Mouse (Mus musculus): ENCODE results near the gene Pdgfc. TPM values are rescaled to one million over a fixed set of nuclear protein-coding genes. Genes with fewer than 3 reads are reported as not detected.

Pdgfc gene
- polyA plus RNA-seq, 1 experiment, result 0.78 TPM

DNA sequence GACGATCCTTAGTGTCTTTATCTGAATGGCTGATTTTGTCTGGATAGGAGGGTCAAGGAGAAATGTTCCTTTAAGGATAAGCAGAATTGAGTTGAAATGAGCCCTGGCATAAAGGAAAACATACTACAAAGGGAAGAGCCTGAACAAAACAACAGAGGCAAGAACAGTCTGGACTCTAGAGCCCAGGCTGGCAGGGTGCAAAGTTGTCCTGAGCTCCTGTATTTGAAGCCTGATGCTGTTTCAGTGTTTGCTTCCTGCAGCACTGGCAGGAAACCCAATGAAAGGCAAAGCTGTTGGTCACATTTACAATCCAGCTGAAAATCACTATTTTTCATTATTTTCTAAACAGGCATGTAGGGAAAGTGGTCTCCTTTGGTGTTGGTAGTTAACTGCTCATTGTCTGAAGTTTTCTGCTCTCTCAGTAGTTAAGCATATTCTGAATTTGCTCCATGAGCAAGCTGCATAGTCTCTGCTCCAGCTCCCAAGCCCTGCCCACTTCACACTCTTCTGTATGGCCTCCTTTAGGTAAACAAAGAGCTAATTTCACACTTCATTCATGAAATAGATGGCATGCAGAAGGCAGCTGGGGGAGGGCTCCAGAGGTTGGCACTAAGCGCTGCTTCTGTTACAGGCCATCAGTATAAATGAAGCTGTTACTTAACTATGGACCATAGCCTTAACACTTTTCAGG lies 8.6 kb downstream of the Pdgfc start:
- no peak overlapping the region for H3K4me3 ChIP-seq (ENCODE audit: insufficient read depth, low read length)
- no peak overlapping the region for H3K27ac ChIP-seq (ENCODE audit: insufficient read depth, low read depth, low read length)
- peaks cover 16% of the 10 kb centered on the region for H3K4me1 ChIP-seq (ENCODE audit: control insufficient read depth, insufficient read depth, low read length)
- no peak for TF ChIP-seq POLR2A (IDR thresholded peaks at IDR 0.05; ENCODE audit: borderline replicate concordance, low read depth, low read length)
- no peak for TF ChIP-seq CTCF (IDR thresholded peaks at IDR 0.05; ENCODE audit: low read depth, low read length)

DNA sequence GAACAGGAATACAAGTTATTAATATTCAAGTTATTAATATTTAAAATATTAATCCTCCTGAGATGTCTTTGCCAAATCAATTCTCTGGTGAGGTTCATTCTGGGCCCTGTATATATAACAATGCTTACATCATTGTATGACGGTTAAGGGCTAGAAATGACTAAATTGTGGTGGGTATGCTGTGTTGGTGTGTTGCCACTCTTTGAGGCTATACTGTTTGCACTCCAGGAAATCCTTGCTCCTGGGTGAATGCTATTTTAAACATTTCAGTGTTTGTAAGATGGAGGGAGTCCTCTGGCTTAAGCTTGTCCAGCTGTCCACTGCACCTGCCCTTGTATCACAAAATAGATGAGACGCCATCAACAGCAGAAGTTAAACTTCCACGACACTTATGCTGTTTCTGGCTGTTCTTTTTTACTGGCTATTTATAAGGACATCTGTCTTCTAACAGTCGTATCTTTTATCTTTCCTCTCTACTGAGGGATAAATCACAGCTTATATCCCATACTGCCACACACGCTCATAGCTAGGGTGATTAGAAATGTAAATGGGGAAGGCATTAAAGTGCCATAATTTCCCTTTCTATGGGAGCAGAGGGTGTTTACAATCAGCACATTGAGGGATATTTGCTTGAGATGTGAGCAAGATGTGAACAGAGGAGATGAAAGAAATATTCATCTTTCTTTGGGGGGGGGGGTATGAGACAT lies 9.3 kb downstream of the Pdgfc start:
- no peak overlapping the region for H3K27ac ChIP-seq (ENCODE audit: insufficient read depth, low read depth, low read length)
- H3K4me1 ChIP-seq (ENCODE audit: control insufficient read depth, insufficient read depth, low read length), result peaks cover 22% of the 10 kb centered on the region
- no peak for TF ChIP-seq POLR2A (IDR thresholded peaks at IDR 0.05; ENCODE audit: borderline replicate concordance, low read depth, low read length)
- TF ChIP-seq CTCF (IDR thresholded peaks at IDR 0.05; ENCODE audit: low read depth, low read length), result no peak
- H3K4me3 ChIP-seq (ENCODE audit: insufficient read depth, low read length), result no peak overlapping the region

DNA sequence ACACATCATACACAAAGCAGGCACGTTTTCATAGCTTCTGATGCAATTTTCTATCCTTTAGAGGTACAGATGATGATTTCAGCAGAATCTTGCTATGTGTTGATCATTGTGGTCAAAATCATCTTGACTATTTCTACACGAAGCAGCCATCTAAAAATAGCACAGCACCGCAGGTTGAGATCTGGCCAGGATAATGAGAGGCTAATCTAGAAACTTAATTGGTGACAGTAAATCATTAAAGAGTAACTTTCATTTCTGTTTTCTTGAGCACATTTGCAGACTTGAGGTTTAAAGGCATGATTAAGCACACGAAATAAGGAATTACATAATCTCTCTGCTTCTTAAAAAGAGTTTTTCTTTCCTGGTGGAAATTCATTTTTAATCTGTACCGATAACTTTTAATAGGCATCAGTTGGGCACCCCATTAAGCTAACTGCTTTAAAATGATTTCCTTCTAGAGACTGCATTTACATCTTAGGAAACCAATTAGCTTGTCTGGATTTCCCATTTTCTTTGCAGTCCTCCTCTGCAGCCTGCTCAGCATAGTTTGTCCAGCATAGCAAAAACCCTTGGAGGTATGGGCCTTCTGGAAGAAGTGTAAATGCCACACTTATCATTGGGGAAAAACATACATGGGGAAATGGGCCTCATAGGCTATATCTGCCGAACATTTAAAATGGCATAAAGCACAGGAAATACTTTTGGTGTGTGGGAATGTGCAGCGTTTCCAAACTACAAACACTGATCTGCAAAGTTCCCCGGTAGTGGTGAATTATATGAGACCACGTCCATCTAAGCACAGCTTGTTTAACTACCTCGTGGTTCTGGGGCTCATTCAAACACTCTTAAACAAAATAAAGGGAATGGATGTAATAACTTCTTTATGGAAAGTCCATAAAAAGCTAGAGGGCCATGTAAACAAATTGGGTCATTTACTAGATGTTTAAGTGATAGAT lies 10.7 kb downstream of the Pdgfc start:
- peaks cover 20% of the 10 kb centered on the region for H3K4me1 ChIP-seq (ENCODE audit: control insufficient read depth, insufficient read depth, low read length)
- no peak overlapping the region for H3K4me3 ChIP-seq (ENCODE audit: insufficient read depth, low read length)
- peak overlapping the region; percentile 6; the same call in 1 of the 2 replicates for H3K27ac ChIP-seq (ENCODE audit: insufficient read depth, low read depth, low read length)
- TF ChIP-seq CTCF (IDR thresholded peaks at IDR 0.05; ENCODE audit: low read depth, low read length), result no peak
- no peak for TF ChIP-seq POLR2A (IDR thresholded peaks at IDR 0.05; ENCODE audit: borderline replicate concordance, low read depth, low read length)

DNA sequence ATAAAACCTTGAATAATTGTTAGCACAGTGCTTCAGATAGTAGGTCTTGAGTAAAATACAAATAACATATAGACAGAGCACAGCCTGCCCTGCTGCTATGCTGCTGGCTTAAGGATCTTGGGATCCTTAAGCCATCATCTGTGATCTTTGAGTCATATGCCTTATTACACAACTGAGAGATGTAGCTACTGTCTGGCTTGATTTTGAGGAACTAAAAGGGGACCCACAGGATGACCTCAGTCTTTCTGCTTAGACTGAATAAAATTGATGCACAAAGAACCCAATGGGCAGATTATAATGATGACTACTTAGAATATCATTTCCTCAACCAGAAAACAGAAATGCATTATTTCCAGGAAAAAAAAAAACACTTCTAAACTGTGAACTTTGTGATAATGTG lies 15.3 kb downstream of the Pdgfc start:
- Histone ChIP-seq H3K27ac (ENCODE audit: insufficient read depth, low read depth, low read length) (peak overlapping the region; percentile 94), H3K4me3 (ENCODE audit: insufficient read depth, low read length) (no peak overlapping the region), H3K4me1 (ENCODE audit: control insufficient read depth, insufficient read depth, low read length) (peaks cover 34% of the 10 kb centered on the region)
- no peak for TF ChIP-seq CTCF (IDR thresholded peaks at IDR 0.05; ENCODE audit: low read depth, low read length)
- TF ChIP-seq POLR2A (IDR thresholded peaks at IDR 0.05; ENCODE audit: borderline replicate concordance, low read depth, low read length), result no peak

DNA sequence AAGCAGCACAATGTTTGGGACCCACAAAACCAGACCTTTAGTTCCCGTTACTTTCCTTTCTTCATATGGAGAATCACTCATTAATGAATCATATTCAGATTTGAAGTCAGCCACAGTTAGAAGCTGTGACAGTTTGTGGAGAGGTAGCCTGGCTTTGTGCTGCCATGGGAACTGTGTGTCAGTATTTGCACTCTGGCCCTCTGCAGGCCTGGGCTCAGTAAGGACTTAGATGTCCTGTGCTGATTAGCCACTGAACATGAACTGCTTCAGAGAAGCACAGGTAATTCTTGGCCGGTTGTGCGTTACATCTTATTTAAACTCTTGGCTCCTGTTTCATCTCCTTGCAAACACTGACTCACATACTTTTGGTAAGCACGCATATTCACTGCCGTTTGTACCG lies 16.2 kb downstream of the Pdgfc start:
- TF ChIP-seq CTCF (IDR thresholded peaks at IDR 0.05; ENCODE audit: low read depth, low read length) (no peak), POLR2A (IDR thresholded peaks at IDR 0.05; ENCODE audit: borderline replicate concordance, low read depth, low read length) (no peak)
- peaks cover 32% of the 10 kb centered on the region for H3K4me1 ChIP-seq (ENCODE audit: control insufficient read depth, insufficient read depth, low read length)
- H3K27ac ChIP-seq (ENCODE audit: insufficient read depth, low read depth, low read length), result peak overlapping the region; percentile 71
- H3K4me3 ChIP-seq (ENCODE audit: insufficient read depth, low read length), result no peak overlapping the region

DNA sequence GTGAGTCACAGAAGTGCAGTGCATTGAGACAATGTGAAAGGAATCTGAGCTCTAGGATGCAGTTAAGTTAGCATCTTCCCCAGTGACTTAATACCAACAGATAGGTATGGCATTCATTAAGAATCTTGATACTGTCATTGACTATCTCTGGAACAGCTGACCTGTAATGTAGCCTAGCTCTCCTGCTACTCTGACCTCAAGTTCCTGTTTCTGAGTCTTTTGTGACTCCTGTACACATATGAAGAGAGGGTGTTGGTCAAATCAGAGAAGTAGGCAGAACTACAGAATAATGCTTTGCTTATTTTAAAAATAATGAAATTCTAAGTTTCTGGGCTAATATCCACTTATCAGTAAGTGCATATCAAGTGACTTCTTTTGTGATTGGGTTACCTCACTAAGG lies 17.9 kb downstream of the Pdgfc start:
- Histone ChIP-seq H3K27ac (ENCODE audit: insufficient read depth, low read depth, low read length) (no peak overlapping the region), H3K4me3 (ENCODE audit: insufficient read depth, low read length) (no peak overlapping the region), H3K4me1 (ENCODE audit: control insufficient read depth, insufficient read depth, low read length) (peaks cover 41% of the 10 kb centered on the region)
- TF ChIP-seq POLR2A (IDR thresholded peaks at IDR 0.05; ENCODE audit: borderline replicate concordance, low read depth, low read length), result no peak
- TF ChIP-seq CTCF (IDR thresholded peaks at IDR 0.05; ENCODE audit: low read depth, low read length), result no peak

DNA sequence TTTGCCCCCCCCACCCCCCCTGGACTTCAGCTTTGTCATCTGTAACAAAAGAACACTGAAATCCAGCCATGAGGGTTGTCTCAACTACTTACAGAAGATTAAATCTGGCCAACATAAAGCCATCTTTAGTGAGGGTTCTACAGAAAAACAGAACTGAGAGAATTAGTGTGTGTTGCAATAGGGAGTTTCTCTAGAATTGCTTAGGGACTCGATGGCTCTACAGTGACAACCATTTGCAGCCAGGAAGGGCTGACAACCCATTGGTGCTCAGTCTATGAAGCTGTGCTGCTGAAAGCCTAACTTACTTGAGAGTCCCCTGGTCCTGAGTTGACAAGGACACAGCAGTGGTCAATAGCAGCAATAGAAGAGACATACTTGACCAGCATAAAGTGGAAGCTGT lies 21.5 kb downstream of the Pdgfc start:
- Histone ChIP-seq H3K4me1 (ENCODE audit: control insufficient read depth, insufficient read depth, low read length) (peaks cover 21% of the 10 kb centered on the region), H3K27ac (ENCODE audit: insufficient read depth, low read depth, low read length) (peak overlapping the region; percentile 50), H3K4me3 (ENCODE audit: insufficient read depth, low read length) (no peak overlapping the region)
- TF ChIP-seq CTCF (IDR thresholded peaks at IDR 0.05; ENCODE audit: low read depth, low read length), result no peak
- no peak for TF ChIP-seq POLR2A (IDR thresholded peaks at IDR 0.05; ENCODE audit: borderline replicate concordance, low read depth, low read length)

DNA sequence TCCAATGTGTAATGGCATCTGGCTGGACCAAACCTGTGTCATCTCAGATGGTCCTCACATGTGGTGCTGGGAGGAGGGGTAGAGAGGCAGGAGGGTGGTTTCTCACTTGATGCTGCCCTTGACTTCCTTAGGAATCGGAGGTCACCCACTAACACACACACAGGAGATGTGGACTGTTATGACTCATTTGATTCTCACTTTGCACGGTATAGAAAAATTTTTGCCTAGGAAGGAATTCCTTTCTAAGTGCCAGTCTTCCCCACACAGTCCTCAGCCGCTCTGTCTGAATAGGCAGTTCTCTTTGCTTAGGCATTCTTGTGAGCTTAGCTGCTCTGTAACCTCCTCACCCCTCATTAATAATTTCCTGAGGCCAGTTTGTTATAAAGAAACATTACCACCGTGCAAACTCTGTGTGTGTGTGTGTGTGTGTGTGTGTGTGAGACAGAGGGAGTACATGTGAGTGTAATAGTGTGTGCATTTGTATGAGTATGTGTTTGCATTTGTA lies 22.4 kb downstream of the Pdgfc start:
- TF ChIP-seq POLR2A (IDR thresholded peaks at IDR 0.05; ENCODE audit: borderline replicate concordance, low read depth, low read length) (no peak), CTCF (IDR thresholded peaks at IDR 0.05; ENCODE audit: low read depth, low read length) (no peak)
- Histone ChIP-seq H3K4me1 (ENCODE audit: control insufficient read depth, insufficient read depth, low read length) (peaks cover 19% of the 10 kb centered on the region), H3K4me3 (ENCODE audit: insufficient read depth, low read length) (no peak overlapping the region), H3K27ac (ENCODE audit: insufficient read depth, low read depth, low read length) (no peak overlapping the region)

DNA sequence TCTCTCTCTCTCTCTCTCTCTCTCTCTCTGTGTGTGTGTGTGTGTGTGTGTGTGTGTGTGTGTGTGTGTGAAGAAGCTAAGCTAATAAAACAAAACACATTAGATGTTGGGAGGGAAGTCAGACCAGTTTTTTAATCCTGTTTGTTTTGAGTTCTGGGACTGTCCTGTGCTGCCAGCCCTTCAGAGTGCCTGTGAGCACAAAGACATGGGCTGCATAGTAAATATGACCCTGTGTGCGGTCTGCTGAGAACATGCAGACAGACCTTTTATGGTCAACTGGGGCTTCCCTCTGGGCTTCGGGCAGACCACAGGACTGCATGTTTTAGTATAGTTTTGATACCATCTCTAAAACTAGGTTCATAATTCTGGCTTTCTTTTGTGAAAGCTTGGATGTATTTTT lies 32.3 kb downstream of the Pdgfc start:
- no peak overlapping the region for H3K4me3 ChIP-seq (ENCODE audit: insufficient read depth, low read length)
- no peak for TF ChIP-seq CTCF (IDR thresholded peaks at IDR 0.05; ENCODE audit: low read depth, low read length)
- no peak overlapping the region for H3K27ac ChIP-seq (ENCODE audit: insufficient read depth, low read depth, low read length)
- 0 out of 2 replicates have a peak, but pooled peaks cover 2% of the 10 kb centered on the region for H3K4me1 ChIP-seq (ENCODE audit: control insufficient read depth, insufficient read depth, low read length)
